Mouse (Mus musculus) liver, adult 2 months (tissue): ENCODE data around the gene Klhl12.

Source experiments
- CTCF ChIP-seq: fragments of 200-500 bp; IDR thresholded peaks from 2 replicates; pipeline ENCODE4 v1.5.1; 2011; ENCODE audit warnings: low read depth, low read length, control low read depth
- POLR2A ChIP-seq: fragments of 200-500 bp; IDR thresholded peaks from 2 replicates; pipeline ENCODE4 v1.6.1; 2011; ENCODE audit warnings: low read length, control low read depth; ENCODE audit not compliant: insufficient read depth; ENCODE audit errors: extremely low read depth

GRCm38 (mm10) chr1:134512183-134512582 is 56.9 kb downstream of the Klhl12 start:
- TF ChIP-seq CTCF (no peak), POLR2A (no peak)
